Mouse (Mus musculus) cortical plate, adult 2 months (tissue): ENCODE measurements around the gene Nlk.
A peak's percentile ranks its signal among the peaks of the same experiment; 100 is the strongest.

ENCODE experiments used
- CTCF ChIP-seq: fragments of 200-500 bp; IDR thresholded peaks from 2 replicates; pipeline ENCODE4 v1.5.1; 2011; ENCODE audit warnings: mild to moderate bottlenecking, control low read depth, low read length; ENCODE audit not compliant: insufficient read depth; ENCODE audit errors: extremely low read depth
- POLR2A ChIP-seq: fragments of 200-500 bp; IDR thresholded peaks from 2 replicates; pipeline ENCODE4 v1.6.1; 2011; ENCODE audit warnings: mild to moderate bottlenecking, low read length, control low read depth; ENCODE audit not compliant: insufficient read depth; ENCODE audit errors: extremely low read depth

DNA sequence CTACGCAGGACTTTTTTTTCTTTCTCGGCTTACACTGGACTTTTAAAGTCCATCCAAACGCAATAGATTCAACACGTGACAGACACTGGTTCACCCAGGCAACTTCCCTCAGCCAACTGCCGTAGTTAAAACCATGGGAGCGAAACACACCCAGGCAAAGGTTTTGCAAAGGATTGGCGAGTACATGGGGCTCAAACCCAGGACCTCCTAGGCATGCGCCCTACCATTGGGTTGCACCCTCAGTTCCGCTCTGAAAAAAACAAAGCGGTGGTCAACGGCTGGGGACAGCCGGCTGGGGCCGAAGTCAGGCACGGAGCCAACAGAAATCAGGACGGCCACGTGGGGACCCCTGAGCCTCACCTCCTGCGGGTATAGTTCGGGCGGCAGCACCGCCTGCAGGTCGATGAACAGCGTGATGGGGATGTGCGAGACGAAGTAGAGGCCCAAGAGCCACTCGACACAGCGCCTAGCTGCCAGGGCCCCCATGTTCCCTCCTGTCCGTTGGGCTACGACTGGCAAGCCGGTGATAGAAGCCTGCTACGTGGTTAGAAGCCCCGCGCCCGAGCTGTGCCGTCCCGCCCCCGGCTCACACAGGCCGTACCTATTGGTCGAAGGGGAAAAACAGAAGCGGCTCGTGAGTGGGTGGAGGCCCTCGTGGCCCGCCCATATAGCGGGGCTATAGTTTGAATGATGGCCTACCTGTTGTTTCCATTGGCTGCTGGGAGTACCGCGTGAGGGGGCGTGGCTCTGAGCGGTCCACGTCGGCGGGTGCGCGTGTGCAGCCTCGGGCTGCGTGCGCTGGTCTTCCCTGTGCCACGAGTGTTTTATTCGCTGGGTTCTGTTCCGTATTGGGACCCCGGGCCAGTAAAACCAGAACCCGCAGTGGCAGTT, 146.8 kb downstream of the Nlk start, which contains the start of gene Tmem97:
- peak; percentile 80; the same call in 1 of the 2 replicates for TF ChIP-seq POLR2A
- no peak for TF ChIP-seq CTCF
